Mouse (Mus musculus): Measurements from ENCODE around the gene Ublcp1. TPM values are rescaled to one million over a fixed set of nuclear protein-coding genes. Genes with fewer than 3 reads are reported as not detected.

Gene Ublcp1
- total and polyA plus RNA-seq, 3 experiments = 18.9 to 34.1 (median 26.7) TPM

DNA sequence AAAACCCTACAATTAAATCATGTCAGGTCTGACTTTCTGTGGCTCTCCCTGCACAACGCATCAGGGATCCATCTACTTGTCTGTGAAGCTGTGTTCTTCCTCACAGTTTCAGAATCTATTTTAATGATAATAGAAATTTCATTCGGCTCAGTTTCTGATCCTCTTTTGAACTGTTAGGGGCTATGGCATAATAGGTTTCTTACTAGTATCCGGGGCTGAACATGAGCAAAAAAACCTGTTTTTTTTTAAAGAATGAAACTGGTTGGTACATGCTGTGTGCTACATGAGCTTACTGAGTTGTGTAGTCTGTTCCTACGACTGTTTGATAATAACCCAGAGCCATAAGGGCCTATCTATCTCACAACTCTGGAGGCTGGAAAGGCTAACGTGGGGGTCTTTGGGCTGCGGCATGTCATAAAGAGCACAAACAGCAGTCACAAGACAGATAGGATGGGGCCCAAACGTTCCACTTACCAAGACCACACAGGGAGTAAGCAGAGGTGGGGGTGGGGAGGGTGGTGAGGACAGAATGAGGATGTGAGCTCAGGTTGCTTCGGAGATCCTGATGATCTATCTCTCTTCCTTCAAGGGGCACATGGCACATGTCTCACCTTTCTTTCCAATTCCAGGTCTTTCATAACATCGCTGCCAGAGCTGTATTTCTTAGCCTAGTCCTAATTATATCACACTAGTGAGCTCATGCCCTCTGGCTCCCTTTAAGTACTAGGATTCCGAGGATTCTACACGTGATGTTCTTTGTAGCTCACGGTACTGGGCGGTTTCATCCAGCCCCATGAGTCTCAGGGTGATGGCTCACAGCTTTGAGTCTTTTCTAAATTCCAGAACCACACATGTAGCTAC lies 28.3 kb upstream of the Ublcp1 start:
- TF ChIP-seq TBP (conservative IDR thresholded peaks at IDR 0.05; ENCODE audit: low read depth, low read length) (no peak), E2F4 (IDR thresholded peaks at IDR 0.05; ENCODE audit: insufficient replicate concordance, low read depth, low read length) (no peak), CHD2 (IDR thresholded peaks at IDR 0.05; ENCODE audit: low read length) (peak; percentile 79), EP300 (IDR thresholded peaks at IDR 0.05; ENCODE audit: low read length) (peak; percentile 48), MEF2A (IDR thresholded peaks at IDR 0.05; ENCODE audit: borderline replicate concordance, low read depth, low read length) (peak; percentile 43; the same call in 1 of the 2 replicates), MAFK (IDR thresholded peaks at IDR 0.05; ENCODE audit: insufficient replicate concordance, low read length) (no peak), RCOR1 (conservative IDR thresholded peaks at IDR 0.05; ENCODE audit: low read depth, low read length) (no peak), BHLHE40 (IDR thresholded peaks at IDR 0.05; ENCODE audit: low read depth, low read length) (peak; percentile 72), JUN (IDR thresholded peaks at IDR 0.05; ENCODE audit: insufficient read depth, low read depth, low read length) (no peak), USF2 (conservative IDR thresholded peaks at IDR 0.05; ENCODE audit: low read depth, low read length) (no peak), MYC (IDR thresholded peaks at IDR 0.05; ENCODE audit: low read depth, low read length) (peak; percentile 88), MAX (IDR thresholded peaks at IDR 0.05; ENCODE audit: low read length) (peak; percentile 87), MXI1 (IDR thresholded peaks at IDR 0.05; ENCODE audit: low read depth, low read length) (0 out of 2 replicates have a peak, but pooled peaks have one; percentile 22), CHD1 (IDR thresholded peaks at IDR 0.05; ENCODE audit: low read depth, low read length) (no peak), ZNF384 (IDR thresholded peaks at IDR 0.05; ENCODE audit: low read depth, low read length) (peak; percentile 76), PAX5 (IDR thresholded peaks at IDR 0.05; ENCODE audit: low read length) (no peak), USF1 (IDR thresholded peaks at IDR 0.05; ENCODE audit: low read depth, low read length) (no peak), NRF1 (IDR thresholded peaks at IDR 0.05; ENCODE audit: low read depth, low read length) (no peak), SIN3A (IDR thresholded peaks at IDR 0.05; ENCODE audit: low read length) (peak; percentile 51; the same call in 1 of the 2 replicates)
- dilution Hi-C loops (cut with MboI; ENCODE audit: extremely low pct_ligation_motif_present, extremely low pct_unique_long_range_greater_than_20kb, low sequenced_read_pairs) = no loop called here
- Histone ChIP-seq H3K4me1 (ENCODE audit: control insufficient read depth in 1 of 2, insufficient read depth in 2 of 2) (peaks cover 16 to 52% of the 10 kb centered on the region in 2 experiments), H3K4me2 (ENCODE audit: insufficient read depth, low read depth, poor library complexity, severe bottlenecking) (peak overlapping the region; percentile 41; the same call in 1 of the 2 replicates), H3K36me3 (replicated peaks in 1 of 2; ENCODE audit: control insufficient read depth in 1 of 2, insufficient read depth in 1 of 2, low read length in 1 of 2) (no peaks in the 10 kb centered on the region), H3K4me3 (replicated peaks in 1 of 3; ENCODE audit: low read depth in 2 of 3, low read length in 2 of 3, poor library complexity in 1 of 3) (no peak overlapping the region), H3K9me3 (replicated peaks; ENCODE audit: low read length) (no peaks in the 10 kb centered on the region), H3K27ac (ENCODE audit: insufficient read depth, low read depth) (peak overlapping the region; percentile 15; the same call in 1 of the 2 replicates), H3K79me2 (replicated peaks; ENCODE audit: control insufficient read depth, extremely low read depth, insufficient read depth, poor library complexity, severe bottlenecking) (no peaks in the 10 kb centered on the region), H3K9ac (ENCODE audit: insufficient read depth, low read depth) (peak overlapping the region; percentile 23), H3K27me3 (replicated peaks) (no peaks in the 10 kb centered on the region)
- in situ Hi-C loops (cut with MboI; ENCODE audit: low pct_ligation_motif_present, low pct_unique_long_range_greater_than_20kb, low sequenced_read_pairs) = no loop called here
- DNase-seq (ENCODE audit: extremely low read depth) = peak; percentile 42

- Histone ChIP-seq H3K9me3 (replicated peaks; ENCODE audit: low read length) (no peaks in the 10 kb centered on the region), H3K36me3 (replicated peaks in 1 of 2; ENCODE audit: control insufficient read depth in 1 of 2, insufficient read depth in 1 of 2, low read length in 1 of 2) (no peaks in the 10 kb centered on the region), H3K4me3 (replicated peaks in 1 of 3; ENCODE audit: low read depth in 2 of 3, low read length in 2 of 3, poor library complexity in 1 of 3) (no peak overlapping the region), H3K27me3 (replicated peaks) (no peaks in the 10 kb centered on the region), H3K4me1 (ENCODE audit: control insufficient read depth in 1 of 2, insufficient read depth in 2 of 2) (peaks cover 16 to 52% of the 10 kb centered on the region in 2 experiments), H3K27ac (ENCODE audit: insufficient read depth, low read depth) (peak overlapping the region; percentile 15; the same call in 1 of the 2 replicates), H3K4me2 (ENCODE audit: insufficient read depth, low read depth, poor library complexity, severe bottlenecking) (peak overlapping the region; percentile 68), H3K79me2 (replicated peaks; ENCODE audit: control insufficient read depth, extremely low read depth, insufficient read depth, poor library complexity, severe bottlenecking) (no peaks in the 10 kb centered on the region), H3K9ac (ENCODE audit: insufficient read depth, low read depth) (peak overlapping the region; percentile 50)
- in situ Hi-C loops (cut with MboI; ENCODE audit: low pct_ligation_motif_present, low pct_unique_long_range_greater_than_20kb, low sequenced_read_pairs) = no loop called here
- dilution Hi-C loops (cut with MboI; ENCODE audit: extremely low pct_ligation_motif_present, extremely low pct_unique_long_range_greater_than_20kb, low sequenced_read_pairs) = no loop called here
- peak; percentile 84 for DNase-seq (ENCODE audit: extremely low read depth)
- TF ChIP-seq MAZ (IDR thresholded peaks at IDR 0.05; ENCODE audit: low read depth, low read length) = peak; percentile 73; the same call in 1 of the 2 replicates
- peak; percentile 97 for TF ChIP-seq EP300 (IDR thresholded peaks at IDR 0.05; ENCODE audit: low read length)
- TF ChIP-seq HCFC1 (IDR thresholded peaks at IDR 0.05; ENCODE audit: low read depth, low read length) = peak; percentile 55
- TF ChIP-seq JUN (IDR thresholded peaks at IDR 0.05; ENCODE audit: insufficient read depth, low read depth, low read length) = peak; percentile 71
- TF ChIP-seq USF1 (IDR thresholded peaks at IDR 0.05; ENCODE audit: low read depth, low read length) = no peak
- TF ChIP-seq KAT2A (IDR thresholded peaks at IDR 0.05; ENCODE audit: insufficient replicate concordance, low read length) = 0 out of 2 replicates have a peak, but pooled peaks have one; percentile 55
- peak; percentile 86 for TF ChIP-seq MEF2A (IDR thresholded peaks at IDR 0.05; ENCODE audit: borderline replicate concordance, low read depth, low read length)
- TF ChIP-seq POLR2AphosphoS2 (IDR thresholded peaks at IDR 0.05; ENCODE audit: low read depth, low read length) = no peak
- 0 out of 2 replicates have a peak, but pooled peaks have one; percentile 48 for TF ChIP-seq TBP (conservative IDR thresholded peaks at IDR 0.05; ENCODE audit: low read depth, low read length)
- no peak for TF ChIP-seq ZKSCAN1 (IDR thresholded peaks at IDR 0.05; ENCODE audit: borderline replicate concordance, low read depth, low read length)
- no peak for TF ChIP-seq ZNF384 (IDR thresholded peaks at IDR 0.05; ENCODE audit: low read depth, low read length)
- peak; percentile 90 for TF ChIP-seq MYC (IDR thresholded peaks at IDR 0.05; ENCODE audit: low read depth, low read length)
- no peak for TF ChIP-seq USF2 (conservative IDR thresholded peaks at IDR 0.05; ENCODE audit: low read depth, low read length)
- TF ChIP-seq MAX (IDR thresholded peaks at IDR 0.05; ENCODE audit: low read length) = peak; percentile 79
- TF ChIP-seq ZC3H11A (IDR thresholded peaks at IDR 0.05; ENCODE audit: low read depth, low read length) = no peak
- no peak for TF ChIP-seq GABPA (IDR thresholded peaks at IDR 0.05; ENCODE audit: insufficient replicate concordance, low read depth, low read length)
- TF ChIP-seq ELF1 (IDR thresholded peaks at IDR 0.05; ENCODE audit: low read depth, low read length) = peak; percentile 91
- no peak for TF ChIP-seq CTCF (conservative IDR thresholded peaks at IDR 0.05 in 1 of 2, IDR thresholded peaks at IDR 0.05 in 1 of 2; ENCODE audit: low read depth in 2 of 2, low read length in 2 of 2)
Observed at GRCm38 (mm10) chr11:44496217-44496616, 25.9 kb upstream of the Ublcp1 start.

All from CH12.LX (cell line).